Mouse (Mus musculus) erythroid progenitor cell, adult 5-6 weeks (primary cell): Measurements from ENCODE around the gene Spred3. TPM values are rescaled to one million over a fixed set of nuclear protein-coding genes. Genes with fewer than 3 reads are reported as not detected.
"Not testable (repeated sequence)": the region's sequence is repeated elsewhere in the genome, so short reads cannot be mapped to it uniquely, and the experiment has no call there.

Source experiments
- ATAC-seq: replicated peaks from 2 replicates; pipeline ENCODE4 v1.8.0; 2016; ENCODE audit warnings: moderate number of reproducible peaks, mild to moderate bottlenecking, moderate TSS enrichment, inconsistent platforms; ENCODE audit not compliant: poor library complexity, low FRiP score, severe bottlenecking
- total RNA-seq, 2 experiments: library from RNA; stranded (forward) in 1 of 2; stranded (reverse) in 1 of 2; fragments of 150-400 nt in 1 of 2; fragments of 186-747, 209-891 nt in 1 of 2; gene quantifications; 2 replicates each; pipeline versions ENCODE4 v1.2.3 to v1.2.4; 2015 to 2017; ENCODE audit warnings: low replicate concordance in 2 of 2

Gene Spred3
- total RNA-seq (2015; ENCODE audit: low replicate concordance) (0.72 and 3.4 TPM in 2 replicates), total RNA-seq (2017; ENCODE audit: low replicate concordance) (1.3 and 3.0 TPM in 2 replicates)

DNA sequence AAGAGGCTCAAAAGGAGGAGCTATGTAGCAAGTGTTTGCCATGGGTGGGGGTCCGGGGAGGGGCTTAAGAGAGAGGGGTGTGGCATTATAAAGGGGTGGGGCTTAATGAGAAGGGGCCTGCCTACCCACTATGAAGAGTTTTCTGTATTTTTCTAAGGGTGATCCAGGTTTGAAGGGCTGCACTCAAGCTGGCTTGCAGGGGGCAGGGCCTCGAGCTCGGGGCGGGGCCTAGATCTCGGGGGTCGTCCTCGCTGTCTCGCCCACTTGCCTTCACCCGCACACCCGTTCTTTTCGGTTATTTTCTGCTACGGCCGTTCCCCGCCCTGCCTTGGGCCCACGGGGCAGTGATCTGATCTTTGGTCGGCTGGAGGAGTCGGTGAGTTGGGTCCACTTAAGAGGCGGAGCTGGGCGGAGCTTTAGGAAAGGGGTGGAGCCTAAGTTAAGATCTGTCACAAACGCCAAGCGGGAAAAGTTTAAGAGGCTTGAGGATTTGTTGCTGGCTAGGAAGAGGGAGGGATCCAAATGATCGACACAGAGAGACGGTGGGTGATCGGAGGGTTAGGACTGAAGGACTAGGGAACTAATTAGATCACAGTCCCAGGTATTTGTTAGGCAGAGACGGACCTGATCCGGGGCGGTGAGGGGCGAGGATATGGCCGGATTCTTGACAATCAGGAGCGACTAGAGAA is at the start of gene Spred3, which contains the start of gene Ggn:
Gene Spred3, minus strand, starts transcription at position 346 of the 689 bp plus-strand sequence.
Gene Ggn, plus strand, starts transcription at position 145 of the 689 bp plus-strand sequence.
- ATAC-seq, result peak; percentile 75

- ATAC-seq, result no peak
Observed at GRCm38 (mm10) chr7:29214846-29215245, 44.6 kb upstream of the Spred3 start.

DNA sequence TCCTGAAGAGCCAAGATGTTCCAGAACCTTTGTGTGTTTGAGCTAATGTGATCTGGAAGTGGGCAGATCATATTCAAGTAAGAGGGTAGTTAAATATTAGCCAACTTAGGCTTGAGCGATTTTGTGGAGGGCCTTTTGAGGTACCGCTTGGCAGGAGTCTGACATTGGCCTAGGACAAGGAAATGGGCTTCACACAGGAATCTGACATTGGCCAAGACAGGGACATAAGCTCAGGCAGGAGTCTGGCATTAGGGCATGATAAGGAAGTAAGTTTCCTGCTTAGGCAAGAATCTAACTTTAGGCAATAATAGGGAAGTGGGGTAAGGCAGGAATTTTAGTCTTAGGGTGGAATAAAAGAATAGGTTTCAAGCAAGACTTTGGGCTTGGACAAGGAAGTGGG is 44.0 kb upstream of the Spred3 start:
- no peak for ATAC-seq

- no peak for ATAC-seq
Observed at GRCm38 (mm10) chr7:29213675-29214082, 43.5 kb upstream of the Spred3 start, which contains the start of gene Catsperg1. Gene Catsperg1, minus strand, starts transcription at chr7:29214035.

- not testable (repeated sequence) for ATAC-seq
Observed at GRCm38 (mm10) chr7:29212775-29213560, 42.8 kb upstream of the Spred3 start.

- ATAC-seq, result no peak
Observed at GRCm38 (mm10) chr7:29212199-29212765, 42.1 kb upstream of the Spred3 start.

DNA sequence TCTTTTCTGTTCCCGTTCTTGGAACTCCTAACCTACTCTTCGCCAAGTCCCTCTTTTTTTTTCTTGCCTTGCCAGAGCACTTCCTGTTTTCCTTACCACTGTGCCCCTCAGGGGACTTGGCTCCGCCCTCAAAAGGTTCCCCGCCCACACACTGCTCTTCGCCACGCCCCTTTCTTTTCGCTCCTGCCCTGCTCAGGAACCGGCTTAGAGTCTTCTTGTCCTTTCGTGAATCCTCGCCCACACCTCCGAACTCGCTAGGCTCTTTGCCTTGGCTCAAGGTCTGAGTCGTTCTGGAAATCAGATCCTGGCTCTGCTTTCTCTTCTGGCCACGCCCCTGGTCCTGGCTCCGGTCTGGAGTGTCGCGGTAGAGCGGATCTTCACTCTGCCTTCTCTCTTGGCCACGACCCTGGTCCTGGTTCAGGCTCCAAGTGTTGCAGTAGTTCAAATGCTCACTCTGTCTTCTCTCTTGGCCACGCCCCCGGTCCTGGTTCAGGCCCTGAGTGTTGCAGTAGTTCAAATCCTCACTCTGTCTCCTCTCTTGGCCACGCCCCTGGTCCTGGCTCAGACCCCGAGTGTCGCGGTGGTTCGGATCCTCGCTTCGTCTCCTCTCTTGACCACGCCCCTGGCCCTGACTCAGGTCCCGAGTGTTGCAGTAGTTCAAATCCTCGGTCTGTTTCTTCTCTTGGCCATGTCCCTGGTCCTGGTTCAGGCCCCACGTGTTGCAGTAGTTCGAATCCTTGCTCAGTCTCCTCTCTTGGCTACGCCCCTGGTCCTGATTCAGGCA is 41.4 kb upstream of the Spred3 start:
- peak; percentile 55 for ATAC-seq

DNA sequence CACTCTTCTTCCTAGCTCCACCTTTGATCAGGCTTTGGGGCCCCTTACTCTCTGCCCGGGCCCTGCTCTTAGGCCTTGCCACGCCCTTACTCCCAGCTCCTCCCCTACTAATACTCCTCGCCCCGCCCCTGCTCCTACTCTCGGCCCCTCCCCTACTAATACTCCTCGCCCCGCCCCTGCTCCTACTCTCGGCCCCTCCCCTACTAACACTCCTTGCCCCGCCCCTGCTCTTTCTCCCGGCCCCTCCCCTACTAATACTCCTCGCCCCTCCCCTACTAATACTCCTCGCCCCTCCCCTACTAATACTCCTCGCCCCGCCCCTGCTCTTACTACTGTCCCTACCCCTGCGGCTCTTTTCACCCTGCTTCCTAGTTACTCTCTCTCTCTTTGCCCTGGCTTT is 40.8 kb upstream of the Spred3 start:
- ATAC-seq, result not testable (repeated sequence)

DNA sequence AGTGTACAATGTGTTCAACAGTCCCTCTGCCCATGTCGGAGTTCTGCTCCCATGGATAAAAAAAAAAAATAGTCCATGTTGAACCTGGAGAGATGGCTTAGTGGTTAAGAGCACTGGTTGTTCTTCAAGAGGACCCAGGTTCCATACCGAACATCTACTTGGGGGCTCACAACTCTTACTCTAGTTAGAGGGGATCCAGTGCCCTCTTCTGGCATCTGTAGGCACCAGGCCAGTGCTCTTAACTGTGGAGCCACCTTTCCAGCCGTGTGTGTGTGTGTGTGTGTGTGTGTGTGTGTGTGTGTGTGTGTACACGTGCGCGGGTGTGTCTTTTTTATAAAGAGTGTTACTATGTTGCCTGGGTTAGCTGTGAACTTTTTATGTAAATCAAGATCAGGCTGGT is 32.4 kb upstream of the Spred3 start:
- no peak for ATAC-seq

DNA sequence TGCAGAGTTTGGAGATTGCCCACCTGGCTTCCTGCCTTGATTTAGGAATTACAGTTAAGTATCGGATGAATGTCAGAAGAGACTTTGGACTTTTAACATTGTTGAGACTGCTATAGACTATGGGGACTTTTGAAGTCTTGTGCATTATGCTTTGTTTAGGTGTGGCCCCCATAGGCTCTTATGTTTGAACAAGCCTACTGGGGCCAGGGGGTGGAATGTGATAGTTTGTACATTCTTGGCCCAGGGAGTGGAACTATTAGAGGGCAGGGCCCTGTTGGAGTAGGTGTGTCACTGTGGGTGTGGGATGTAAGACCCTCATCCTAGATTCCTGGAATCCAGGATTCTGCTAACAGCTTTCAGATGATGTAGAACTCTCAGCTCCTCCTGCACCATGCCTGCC is 24.0 kb upstream of the Spred3 start:
- not testable (repeated sequence) for ATAC-seq

DNA sequence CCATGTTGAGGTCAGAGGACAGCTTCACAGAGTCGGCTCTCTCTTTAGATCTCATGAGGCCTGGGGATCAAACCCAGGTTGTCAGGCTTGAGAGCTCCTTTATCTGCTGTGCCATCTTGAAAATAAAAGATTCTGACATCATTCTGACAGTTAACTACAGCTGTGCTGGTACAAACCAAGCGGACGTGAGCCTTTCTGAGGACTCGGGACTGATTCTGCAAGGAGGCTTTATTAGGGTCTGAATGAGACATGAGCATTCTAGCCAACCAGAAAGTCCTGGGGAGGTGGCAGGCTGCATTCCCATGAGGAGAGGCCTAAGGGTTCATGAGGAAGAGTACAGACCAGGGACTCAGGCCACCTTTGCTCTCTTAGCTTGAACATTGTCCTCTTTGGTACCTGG is 11.1 kb upstream of the Spred3 start:
- ATAC-seq, result not testable (repeated sequence)

- ATAC-seq, result no peak
Observed at GRCm38 (mm10) chr7:29180854-29181236, 10.6 kb upstream of the Spred3 start.

- ATAC-seq, result peak; percentile 98
Observed at GRCm38 (mm10) chr7:29180077-29180853, 10.1 kb upstream of the Spred3 start, which contains the start of gene Psmd8. Gene Psmd8, minus strand, starts transcription at chr7:29180701.

GRCm38 (mm10) chr7:29179323-29179722 is 9.1 kb upstream of the Spred3 start:
- no peak for ATAC-seq

GRCm38 (mm10) chr7:29178106-29178505 is 7.9 kb upstream of the Spred3 start:
- ATAC-seq, result no peak

GRCm38 (mm10) chr7:29172390-29173016 is 2.3 kb upstream of the Spred3 start:
- ATAC-seq, result no peak

GRCm38 (mm10) chr7:29171562-29172097 is 1.4 kb upstream of the Spred3 start:
- ATAC-seq, result no peak
